Mouse (Mus musculus) E14TG2a.4 (cell line): ENCODE measurements around the gene Zkscan17.

Experiments used
- CTCF ChIP-seq: conservative IDR thresholded peaks from 2 replicates; pipeline ENCODE4 v1.5.1; 2014; ENCODE audit warnings: low read length
- POU5F1 ChIP-seq: IDR thresholded peaks from 2 replicates; pipeline ENCODE4 v1.6.1; 2014; ENCODE audit warnings: low read length, borderline replicate concordance

DNA sequence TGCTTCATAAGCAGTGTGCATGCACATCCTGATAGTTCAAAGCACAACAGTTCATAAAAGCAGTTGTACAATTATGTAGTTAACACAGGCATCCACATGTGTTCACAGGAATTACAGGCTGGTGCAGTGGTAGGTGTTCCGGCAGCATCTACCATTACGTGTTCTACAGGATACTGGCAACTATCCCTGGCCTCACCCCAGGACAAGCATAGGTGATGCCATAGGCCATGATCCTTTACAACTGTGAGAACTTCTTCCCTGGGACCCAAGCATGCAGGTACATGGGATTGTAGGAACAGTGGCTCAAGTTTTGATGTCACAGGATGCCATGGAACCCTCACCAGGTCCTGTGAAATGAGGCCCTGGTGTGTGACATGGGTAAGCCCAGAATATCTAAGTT is 66.1 kb downstream of the Zkscan17 start:
- no peak for TF ChIP-seq CTCF
- no peak for TF ChIP-seq POU5F1
